Mouse (Mus musculus) ES-E14 (cell line): Measurements from ENCODE around the gene Nufip2. TPM values are rescaled to one million over a fixed set of nuclear protein-coding genes. Genes with fewer than 3 reads are reported as not detected.
A peak's percentile ranks its signal among the peaks of the same experiment; 100 is the strongest.

ENCODE experiments used
- DNase-seq: peaks from one replicate; pipeline ENCODE4 v3.0.0-alpha.2; 2013; ENCODE audit warnings: low read depth, low spot score
- H3K27ac ChIP-seq: 2 replicates; pipeline ENCODE4 v1.5.1; 2012; ENCODE audit warnings: low read depth, mild to moderate bottlenecking, low read length, moderate library complexity, mixed read lengths; ENCODE audit not compliant: poor library complexity, insufficient read depth, severe bottlenecking
- H3K36me3 ChIP-seq: 2 replicates; pipeline ENCODE4 v1.6.1; 2012; ENCODE audit warnings: mild to moderate bottlenecking, low read length, moderate library complexity, mixed read lengths; ENCODE audit not compliant: control insufficient read depth, poor library complexity, insufficient read depth, severe bottlenecking
- H3K4me1 ChIP-seq, 2 experiments: fragments of 150-350 bp in 1 of 2; sonication (generic) in 1 of 2; 2 replicates each; pipeline ENCODE4 v1.6.1; 2012; ENCODE audit warnings: low read length in 2 of 2, mild to moderate bottlenecking in 1 of 2, mixed read lengths in 1 of 2; ENCODE audit not compliant: control insufficient read depth in 2 of 2, insufficient read depth in 2 of 2, poor library complexity in 1 of 2
- H3K4me3 ChIP-seq, 2 experiments: fragments of 150-350 bp in 1 of 2; sonication (generic) in 1 of 2; 2 replicates each; pipeline ENCODE4 v1.5.1; 2012; ENCODE audit warnings: low read length in 2 of 2, low read depth in 1 of 2, mild to moderate bottlenecking in 1 of 2, mixed read lengths in 1 of 2; ENCODE audit not compliant: insufficient read depth in 1 of 2, poor library complexity in 1 of 2, severe bottlenecking in 1 of 2
- H3K9ac ChIP-seq: 2 replicates; pipeline ENCODE4 v1.6.1; 2012; ENCODE audit warnings: low read depth, mild to moderate bottlenecking, low read length, mixed read lengths; ENCODE audit not compliant: poor library complexity, insufficient read depth, severe bottlenecking
- H3K9me3 ChIP-seq: fragments of 150-350 bp; sonication (generic); 2 replicates; pipeline ENCODE4 v1.6.1; 2012; ENCODE audit warnings: low read depth, mild to moderate bottlenecking, low read length; ENCODE audit not compliant: control insufficient read depth, insufficient read depth
- CHD2 ChIP-seq: IDR thresholded peaks from 2 replicates; pipeline ENCODE4 v1.6.1; 2014; ENCODE audit warnings: mild to moderate bottlenecking, low read depth, low read length, inconsistent platforms
- HCFC1 ChIP-seq: IDR thresholded peaks from 2 replicates; pipeline ENCODE4 v1.6.1; 2012; ENCODE audit warnings: low read length, inconsistent platforms, borderline replicate concordance; ENCODE audit not compliant: insufficient read depth
- MAFK ChIP-seq: IDR thresholded peaks from 2 replicates; pipeline ENCODE4 v1.6.1; 2014; ENCODE audit warnings: mild to moderate bottlenecking, low read depth, low read length, inconsistent platforms; ENCODE audit not compliant: insufficient read depth
- ZC3H11A ChIP-seq: IDR thresholded peaks from 2 replicates; pipeline ENCODE4 v1.6.1; 2012; ENCODE audit warnings: low read depth, mild to moderate bottlenecking, inconsistent platforms, low read length, borderline replicate concordance
- ZNF384 ChIP-seq: IDR thresholded peaks from 2 replicates; pipeline ENCODE4 v1.6.1; 2012; ENCODE audit warnings: low read depth, low read length, inconsistent platforms
- in situ Hi-C, 2 experiments: fragments of 600-800 bp; cut with MboI; formaldehyde crosslinking; loops; one replicate each; pipeline ENCODE4 v1.15.1; 2025; ENCODE audit warnings: low sequenced_read_pairs in 2 of 2, inconsistent platforms in 1 of 2; ENCODE audit not compliant: unreplicated experiment in 2 of 2
- total RNA-seq: library from RNA; depleted of rRNA; stranded (reverse); fragments of 300-350 nt; gene quantifications from 2 replicates; pipeline ENCODE4 v1.2.3, GENCODE M21; 2012

Gene Nufip2
- total RNA-seq, 1 experiment, result 165 TPM

DNA sequence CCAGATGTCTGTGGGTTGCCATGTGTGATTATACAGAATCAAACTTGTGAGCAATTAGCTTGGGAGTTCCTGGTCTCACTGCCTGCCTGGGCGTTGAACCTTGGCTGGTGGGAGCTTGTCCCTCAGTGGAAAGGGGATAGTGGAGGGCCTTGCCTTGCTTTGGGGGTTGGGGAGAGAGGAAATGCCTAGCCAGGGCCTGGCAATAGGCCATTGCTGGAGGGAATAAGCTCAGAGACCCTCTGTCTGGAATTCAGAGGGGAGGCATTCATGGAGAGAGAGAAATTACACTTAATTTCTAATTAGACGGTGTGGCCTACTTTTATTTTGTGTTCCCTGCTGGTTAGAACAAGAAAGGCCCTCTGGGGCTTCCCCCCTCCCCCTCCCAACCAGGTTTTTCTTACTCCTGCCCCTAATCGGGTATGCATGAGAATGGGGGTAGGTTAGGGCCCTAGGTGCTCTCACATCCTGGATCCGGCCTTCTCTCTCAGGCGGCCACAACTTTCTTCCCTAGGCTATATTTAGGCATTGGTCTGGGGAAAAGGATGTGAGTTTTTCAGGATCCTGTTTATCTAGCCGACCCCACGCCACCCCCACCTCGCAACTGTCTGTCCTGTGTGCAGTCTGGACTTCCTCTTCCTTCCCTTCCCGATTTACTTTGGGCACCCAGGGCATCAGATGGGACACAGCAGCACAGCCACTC lies 89.9 kb downstream of the Nufip2 start:
- DNase-seq, result no peak

DNA sequence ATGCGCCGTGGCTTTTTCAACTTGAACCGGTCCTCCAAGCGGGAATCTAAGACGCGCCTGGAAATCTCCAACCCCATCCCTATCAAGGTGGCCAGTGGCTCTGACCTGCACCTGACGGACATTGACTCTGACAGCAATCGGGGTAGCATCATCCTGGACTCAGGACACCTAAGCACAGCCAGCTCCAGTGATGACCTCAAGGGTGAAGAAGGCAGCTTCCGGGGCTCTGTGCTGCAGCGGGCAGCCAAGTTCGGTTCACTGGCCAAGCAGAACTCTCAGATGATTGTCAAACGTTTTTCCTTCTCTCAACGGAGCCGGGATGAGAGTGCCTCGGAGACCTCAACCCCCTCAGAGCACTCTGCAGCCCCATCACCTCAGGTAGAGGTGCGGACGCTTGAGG lies 91.5 kb downstream of the Nufip2 start:
- Histone ChIP-seq H3K27ac (no peak overlapping the region), H3K9ac (no peak overlapping the region), H3K36me3 (peaks cover 11% of the 10 kb centered on the region), H3K4me1 (peaks cover 2 to 11% of the 10 kb centered on the region in 2 experiments; a peak in 3 of 4 replicates), H3K9me3 (no peaks in the 10 kb centered on the region), H3K4me3 (no peak overlapping the region)
- in situ Hi-C loops, result no loop called here
- DNase-seq, result no peak
- no peak for TF ChIP-seq CHD2
- no peak for TF ChIP-seq MAFK
- no peak for TF ChIP-seq HCFC1
- TF ChIP-seq ZNF384, result no peak
- no peak for TF ChIP-seq ZC3H11A

More for the DNA sequence above, 89.9 kb downstream of the Nufip2 start:
- in situ Hi-C loops, result no loop called here
- Histone ChIP-seq H3K27ac (peak overlapping the region; percentile 42; the same call in 1 of the 2 replicates), H3K9me3 (no peaks in the 10 kb centered on the region), H3K4me1 (peaks cover 2 to 11% of the 10 kb centered on the region in 2 experiments; a peak in 3 of 4 replicates), H3K36me3 (peaks cover 11% of the 10 kb centered on the region), H3K9ac (0 out of 2 replicates have a peak overlapping the region, but pooled peaks have one; percentile 8), H3K4me3 (no peak overlapping the region)
- TF ChIP-seq ZNF384 (no peak), HCFC1 (no peak), CHD2 (no peak), ZC3H11A (no peak), MAFK (no peak)

DNA sequence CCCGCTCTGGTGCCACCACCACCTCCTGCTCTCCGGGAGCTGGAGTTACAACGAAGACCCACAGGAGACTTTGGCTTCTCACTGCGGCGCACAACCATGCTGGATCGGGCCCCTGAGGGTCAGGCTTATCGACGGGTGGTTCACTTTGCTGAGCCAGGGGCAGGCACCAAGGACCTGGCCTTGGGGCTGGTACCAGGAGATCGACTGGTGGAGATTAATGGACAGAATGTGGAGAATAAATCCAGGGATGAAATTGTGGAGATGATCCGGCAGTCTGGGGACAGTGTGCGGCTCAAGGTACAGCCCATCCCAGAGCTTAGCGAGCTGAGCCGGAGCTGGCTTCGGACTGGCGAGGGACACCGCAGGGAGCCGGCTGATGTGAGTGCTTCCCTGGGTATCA lies 92.0 kb downstream of the Nufip2 start:
- in situ Hi-C loops, result no loop called here
- H3K4me3 ChIP-seq, result no peak overlapping the region
- DNase-seq, result no peak
- H3K4me1 ChIP-seq, result peaks cover 2 to 12% of the 10 kb centered on the region in 2 experiments; a peak in 3 of 4 replicates
- no peak overlapping the region for H3K9ac ChIP-seq
- TF ChIP-seq MAFK (no peak), ZC3H11A (no peak), ZNF384 (no peak), CHD2 (no peak), HCFC1 (no peak)
- no peaks in the 10 kb centered on the region for H3K9me3 ChIP-seq
- H3K27ac ChIP-seq, result no peak overlapping the region
- H3K36me3 ChIP-seq, result peaks cover 11% of the 10 kb centered on the region

DNA sequence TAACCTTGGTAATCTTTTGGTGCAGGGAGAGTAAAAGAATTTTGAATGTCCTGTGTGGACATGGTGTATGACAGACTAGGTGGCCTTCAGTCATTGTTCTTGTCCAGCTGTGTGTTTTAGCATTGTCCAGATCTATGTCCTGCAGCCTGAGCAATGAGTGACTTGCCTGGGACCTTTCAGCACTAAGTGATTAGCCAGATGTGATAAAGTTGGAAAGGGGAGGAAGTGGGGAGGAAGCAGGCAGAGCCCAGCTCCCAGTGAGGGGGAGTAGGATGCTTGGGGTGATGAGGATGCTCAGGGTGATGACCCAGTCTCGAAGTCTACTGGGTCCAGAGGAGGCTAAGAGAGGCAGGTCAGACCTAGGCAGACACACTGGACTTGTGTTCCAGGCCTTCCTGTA lies 93.3 kb downstream of the Nufip2 start:
- in situ Hi-C loops, result no loop called here
- Histone ChIP-seq H3K9me3 (no peaks in the 10 kb centered on the region), H3K9ac (no peak overlapping the region), H3K4me3 (no peak overlapping the region), H3K27ac (no peak overlapping the region), H3K4me1 (peaks cover 7 to 25% of the 10 kb centered on the region in 2 experiments), H3K36me3 (peaks cover 11% of the 10 kb centered on the region)
- no peak for DNase-seq
- TF ChIP-seq MAFK, result no peak
- no peak for TF ChIP-seq ZNF384
- TF ChIP-seq HCFC1, result no peak

DNA sequence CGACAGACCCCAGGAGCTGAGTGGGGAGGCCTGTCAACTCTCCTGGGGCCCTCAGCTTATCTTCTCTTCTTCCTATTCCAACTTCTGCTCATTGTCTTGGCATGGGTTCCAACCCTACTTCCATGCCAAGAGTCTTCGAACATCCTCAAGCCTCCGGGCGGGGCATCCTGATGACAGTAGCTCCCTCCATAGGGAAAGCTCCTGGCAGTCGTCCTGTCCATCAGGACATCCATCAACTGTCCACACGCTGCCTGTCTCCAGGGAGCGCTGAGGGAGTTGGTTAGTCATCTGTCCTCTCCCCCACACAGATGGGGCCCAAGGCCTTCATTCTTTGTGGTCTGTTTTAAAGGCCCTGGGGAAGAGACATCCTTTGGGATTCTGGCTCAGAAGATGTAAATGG lies 95.1 kb downstream of the Nufip2 start:
- Histone ChIP-seq H3K27ac (no peak overlapping the region), H3K9me3 (no peaks in the 10 kb centered on the region), H3K4me1 (peaks cover 14 to 35% of the 10 kb centered on the region in 2 experiments), H3K4me3 (no peak overlapping the region), H3K36me3 (peaks cover 11% of the 10 kb centered on the region), H3K9ac (no peak overlapping the region)
- in situ Hi-C loops, result no loop called here
- TF ChIP-seq ZC3H11A (no peak), ZNF384 (no peak), HCFC1 (no peak), CHD2 (no peak), MAFK (no peak)
- no peak for DNase-seq
